Mouse (Mus musculus): ENCODE measurements around the gene Fancd2os.
A peak's percentile ranks its signal among the peaks of the same experiment; 100 is the strongest.

DNA sequence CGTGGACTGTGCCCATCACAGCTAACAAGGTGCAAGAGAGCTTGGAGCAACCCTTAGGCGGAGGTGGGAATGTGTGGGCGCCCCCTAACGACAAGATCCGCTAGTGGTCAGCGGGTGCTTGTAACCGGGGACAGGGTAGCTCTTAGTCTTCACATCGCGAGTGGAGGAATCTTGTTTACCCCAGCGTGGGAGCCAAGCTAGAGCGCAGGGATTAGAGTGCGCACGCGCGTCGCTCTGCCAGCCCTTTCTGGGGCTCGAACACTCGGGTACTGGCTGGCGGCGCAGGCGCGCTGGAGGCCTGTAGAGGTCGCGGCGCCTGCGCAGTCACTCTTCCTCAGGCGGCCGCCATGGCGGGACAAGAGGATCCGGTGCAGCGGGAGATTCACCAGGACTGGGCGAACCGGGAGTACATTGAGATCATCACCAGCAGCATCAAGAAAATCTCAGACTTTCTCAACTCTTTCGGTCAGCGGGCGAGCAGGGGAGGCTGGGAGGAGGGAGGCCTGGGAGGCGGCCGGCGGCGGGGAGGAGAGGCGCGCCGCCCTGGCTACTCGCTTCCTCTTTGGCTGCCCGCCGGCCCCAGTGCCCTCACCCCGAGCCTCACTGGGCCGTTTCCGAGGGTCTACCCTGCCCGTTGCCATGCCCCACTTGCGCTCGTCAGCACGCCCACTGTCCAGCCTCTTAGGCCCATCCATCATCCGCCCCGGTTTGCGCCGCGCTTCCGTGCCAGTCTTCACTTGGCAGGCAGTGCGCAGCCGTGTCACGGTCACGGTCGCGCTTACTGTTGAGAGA is 4.1 kb upstream of the Fancd2os start, which contains the start of gene Brk1:
- TF ChIP-seq CTCF (IDR thresholded peaks at IDR 0.05; ENCODE audit: borderline replicate concordance, insufficient read depth, low read depth, low read length), result peak; percentile 57; the same call in 1 of the 2 replicates
- TF ChIP-seq POLR2A (IDR thresholded peaks at IDR 0.05; ENCODE audit: borderline replicate concordance, insufficient read depth, low read length), result peak; percentile 78

Measured in cerebellum, adult 2 months (tissue).